Mouse (Mus musculus) liver, embryonic 11.5 days (tissue): ENCODE data around the gene Kctd4. TPM values are rescaled to one million over a fixed set of nuclear protein-coding genes. Genes with fewer than 3 reads are reported as not detected.

Source experiments
- polyA plus RNA-seq: library from polyadenylated mRNA; unstranded; fragments of >200 nt; fragmentation: Nextera tagmentation; extraction: Ambion mirVana; gene quantifications from 2 replicates; pipeline ENCODE4 v1.2.1, GENCODE M21; 2014

The Kctd4 gene
- polyA plus RNA-seq, 1 experiment from 2014 or later = 0.41 TPM

Other genes with a start within 250 kb of the Kctd4 start
- 18.1 and 19.3 TPM in 2 replicates for gene Cog3, start 200.5 kb upstream of the Kctd4 start, polyA plus RNA-seq
- gene Slc25a30, start 168.0 kb upstream of the Kctd4 start, polyA plus RNA-seq = 6.4 and 7.3 TPM in 2 replicates
- gene Tpt1, start 109.9 kb upstream of the Kctd4 start, polyA plus RNA-seq = 946 and 1,034 TPM in 2 replicates
- gene Gtf2f2, start 55.9 kb downstream of the Kctd4 start, polyA plus RNA-seq = 56.9 and 59.6 TPM in 2 replicates
- gene Gpalpp1, start 155.8 kb downstream of the Kctd4 start, polyA plus RNA-seq = 15.7 and 16.3 TPM in 2 replicates
- gene Nufip1, start 155.9 kb downstream of the Kctd4 start, polyA plus RNA-seq = 17.3 and 18.5 TPM in 2 replicates